Mouse (Mus musculus) lung, postnatal 0 days (tissue): ENCODE results near the gene Hist1h2bc.

ENCODE experiments used
- CTCF ChIP-seq: IDR thresholded peaks from 2 replicates; pipeline ENCODE4 v1.5.1; 2016; ENCODE audit warnings: antibody characterized with exemption, mild to moderate bottlenecking
- EP300 ChIP-seq: IDR thresholded peaks from 2 replicates; pipeline ENCODE4 v1.6.1; 2016; ENCODE audit warnings: antibody characterized with exemption, mild to moderate bottlenecking, control low read depth

- TF ChIP-seq CTCF (peak; percentile 90), EP300 (no peak)
Observed at GRCm38 (mm10) chr13:23732156-23732804, 48.3 kb downstream of the Hist1h2bc start.
